Mouse (Mus musculus) lung, adult 2 months (tissue): ENCODE data around the gene Rnf185.

Experiments
- CTCF ChIP-seq: fragments of 200-500 bp; IDR thresholded peaks from 2 replicates; pipeline ENCODE4 v1.5.1; 2011; ENCODE audit warnings: mild to moderate bottlenecking, low read length, control low read depth; ENCODE audit not compliant: insufficient read depth
- POLR2A ChIP-seq: fragments of 200-500 bp; IDR thresholded peaks from 2 replicates; pipeline ENCODE4 v1.6.1; 2011; ENCODE audit warnings: low read depth, mild to moderate bottlenecking, control low read depth, low read length, borderline replicate concordance; ENCODE audit errors: extremely low read depth

GRCm38 (mm10) chr11:3472484-3472883 is 20.3 kb upstream of the Rnf185 start:
- TF ChIP-seq CTCF = peak; percentile 94
- TF ChIP-seq POLR2A = no peak
